Mouse (Mus musculus) embryonic facial prominence, embryonic 13.5 days (tissue): Measurements from ENCODE around the gene Ocm. TPM values are rescaled to one million over a fixed set of nuclear protein-coding genes. Genes with fewer than 3 reads are reported as not detected.

Source experiments
- ATAC-seq: fragments of 200-750 bp; cut with Nextera tagmentation; 2 replicates; pipeline ENCODE4 v1.8.0; 2017; ENCODE audit warnings: low read depth; ENCODE audit not compliant: insufficient number of reproducible peaks, insufficient read depth, low FRiP score, low TSS enrichment
- H3K27ac ChIP-seq: fragments of 300-500 bp; sonication (generic); 2 replicates; pipeline ENCODE4 v1.5.1; 2015; ENCODE audit warnings: moderate library complexity, mild to moderate bottlenecking, inconsistent platforms
- H3K27me3 ChIP-seq: fragments of 300-500 bp; sonication (generic); 2 replicates; pipeline ENCODE4 v1.6.1; 2015; ENCODE audit warnings: mild to moderate bottlenecking, inconsistent platforms
- H3K36me3 ChIP-seq: fragments of 300-500 bp; sonication (generic); 2 replicates; pipeline ENCODE4 v1.6.1; 2015; ENCODE audit warnings: mild to moderate bottlenecking, inconsistent platforms
- H3K4me1 ChIP-seq: fragments of 300-500 bp; sonication (generic); 2 replicates; pipeline ENCODE4 v1.6.1; 2015; ENCODE audit warnings: inconsistent platforms
- H3K4me2 ChIP-seq: fragments of 300-500 bp; sonication (generic); 2 replicates; pipeline ENCODE4 v1.6.1; 2015; ENCODE audit warnings: moderate library complexity, mild to moderate bottlenecking, inconsistent platforms
- H3K4me3 ChIP-seq: fragments of 300-500 bp; sonication (generic); 2 replicates; pipeline ENCODE4 v1.5.1; 2015; ENCODE audit warnings: mild to moderate bottlenecking, inconsistent platforms
- H3K9ac ChIP-seq: fragments of 300-500 bp; sonication (generic); 2 replicates; pipeline ENCODE4 v1.6.1; 2015; ENCODE audit warnings: mild to moderate bottlenecking, inconsistent platforms
- H3K9me3 ChIP-seq: fragments of 300-500 bp; sonication (generic); 2 replicates; pipeline ENCODE4 v1.6.1; 2016; ENCODE audit warnings: inconsistent platforms
- WGBS: fragments of 180-500 bp; shearing (Covaris S2); methylation state at CpG from one replicate; pipeline ENCODE4 v1.1.7; 2015; ENCODE audit warnings: mixed read lengths; 5-methylcytosine and 5-hydroxymethylcytosine counted together
- polyA plus RNA-seq: library from polyadenylated mRNA; unstranded; fragments of >200 nt; fragmentation: Nextera tagmentation; extraction: Ambion mirVana; gene quantifications from 2 replicates; pipeline ENCODE4 v1.2.1, GENCODE M21; 2015

Ocm gene
- polyA plus RNA-seq = 0.58 TPM in 1 of 2 replicates, not detected in the other

- Histone ChIP-seq H3K9ac (no peak within 1 kb of the TSS), H3K4me3 (no peak within 1 kb of the TSS), H3K4me2 (no peak within 1 kb of the TSS), H3K9me3 (no peaks in the 10 kb centered on the region), H3K27ac (no peak within 1 kb of the TSS), H3K36me3 (no peaks in the 10 kb centered on the region), H3K4me1 (no peaks in the 10 kb centered on the region), H3K27me3 (no peaks in the 10 kb centered on the region)
- 57% methylated on average over 11 of the region's 11 CpGs for WGBS
- ATAC-seq = no peak
Observed at GRCm38 (mm10) chr5:144026620-144027263, at the start of gene Ocm. Gene Ocm, minus strand, starts transcription at chr5:144026670.

GRCm38 (mm10) chr5:144071249-144071648 is 44.8 kb upstream of the Ocm start:
- no peaks in the 10 kb centered on the region for H3K36me3 ChIP-seq
- peaks cover 3% of the 10 kb centered on the region for H3K9me3 ChIP-seq
- H3K27me3 ChIP-seq = no peaks in the 10 kb centered on the region
- no peaks in the 10 kb centered on the region for H3K4me1 ChIP-seq
- no peak overlapping the region for H3K4me3 ChIP-seq
- H3K4me2 ChIP-seq = no peak overlapping the region
- no peak overlapping the region for H3K27ac ChIP-seq
- WGBS = 54% methylated on average over 1 of the region's 1 CpGs
- H3K9ac ChIP-seq = no peak overlapping the region
- no peak for ATAC-seq

DNA sequence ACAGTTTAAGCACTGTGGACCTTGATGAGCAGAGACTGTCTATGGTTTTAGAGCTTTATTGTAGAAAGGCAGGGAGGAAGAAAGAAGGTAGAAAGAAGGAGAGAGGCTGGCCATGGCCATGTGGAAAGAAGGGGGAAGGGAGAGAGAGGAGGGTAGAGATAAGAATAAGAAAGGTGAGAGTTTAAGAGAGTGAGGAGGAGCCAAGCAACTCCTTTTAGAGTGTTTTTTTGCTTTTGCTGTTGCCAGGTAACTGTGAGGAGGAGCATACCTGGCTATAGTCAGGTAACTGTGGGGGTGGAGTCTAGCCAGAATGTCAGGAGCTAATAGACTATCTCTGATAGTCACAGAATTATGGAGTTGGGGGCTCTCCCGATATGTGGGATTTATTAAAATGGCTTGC is 43.6 kb upstream of the Ocm start:
- H3K4me2 ChIP-seq = no peak overlapping the region
- H3K36me3 ChIP-seq = no peaks in the 10 kb centered on the region
- ATAC-seq = no peak
- no peaks in the 10 kb centered on the region for H3K27me3 ChIP-seq
- H3K27ac ChIP-seq = no peak overlapping the region
- 84% methylated on average over 1 of the region's 1 CpGs for WGBS
- no peaks in the 10 kb centered on the region for H3K4me1 ChIP-seq
- no peak overlapping the region for H3K4me3 ChIP-seq
- peaks cover 3% of the 10 kb centered on the region for H3K9me3 ChIP-seq
- no peak overlapping the region for H3K9ac ChIP-seq

DNA sequence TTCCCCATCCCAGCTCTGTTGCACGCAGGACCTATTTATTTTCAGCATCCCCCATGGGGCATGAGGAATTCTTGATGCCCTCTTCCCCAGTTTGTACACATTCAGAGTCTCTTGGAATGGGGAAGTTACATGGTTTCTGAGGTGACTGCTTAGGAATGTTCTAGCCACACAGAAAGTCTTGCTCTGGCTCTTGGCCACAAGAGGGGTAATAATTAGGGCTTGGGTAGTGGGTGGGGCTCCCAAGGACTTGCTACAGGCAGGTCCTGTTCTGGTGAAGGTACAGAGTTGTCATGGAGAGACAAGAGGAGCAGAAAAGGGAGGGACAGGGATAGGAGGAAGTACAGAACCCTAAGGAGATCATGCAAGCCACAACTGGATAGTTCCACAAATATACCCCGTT is 39.6 kb upstream of the Ocm start:
- H3K4me2 ChIP-seq = no peak overlapping the region
- no peaks in the 10 kb centered on the region for H3K36me3 ChIP-seq
- H3K9ac ChIP-seq = no peak overlapping the region
- peaks cover 3% of the 10 kb centered on the region for H3K9me3 ChIP-seq
- H3K27ac ChIP-seq = no peak overlapping the region
- 0 out of 2 replicates have a peak, but pooled peaks cover 2% of the 10 kb centered on the region for H3K27me3 ChIP-seq
- 89% methylated on average over 2 of the region's 2 CpGs for WGBS
- no peaks in the 10 kb centered on the region for H3K4me1 ChIP-seq
- H3K4me3 ChIP-seq = no peak overlapping the region
- no peak for ATAC-seq

DNA sequence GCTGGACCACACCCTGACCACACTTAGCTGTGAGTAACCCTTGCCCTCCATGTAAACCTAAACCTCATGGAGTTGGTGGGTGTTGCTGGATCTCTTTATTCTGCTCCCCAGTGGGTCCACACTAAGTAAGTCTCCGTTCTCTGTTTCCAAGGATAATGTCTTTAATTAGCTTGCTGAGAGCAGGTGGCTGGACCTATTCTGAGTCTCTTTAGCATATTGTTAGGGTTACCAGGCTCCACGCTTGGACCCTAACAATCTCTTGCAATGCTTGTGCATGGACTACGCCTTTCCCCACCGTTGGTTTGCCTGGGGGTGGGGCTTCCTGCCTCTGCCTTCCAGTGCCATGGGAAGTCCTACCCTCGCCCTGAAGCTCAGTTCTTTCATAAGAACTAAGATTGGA is 37.6 kb upstream of the Ocm start:
- Histone ChIP-seq H3K27ac (no peak overlapping the region), H3K4me1 (no peaks in the 10 kb centered on the region), H3K9me3 (peaks cover 3% of the 10 kb centered on the region), H3K4me3 (no peak overlapping the region), H3K9ac (no peak overlapping the region), H3K4me2 (no peak overlapping the region), H3K36me3 (no peaks in the 10 kb centered on the region), H3K27me3 (0 out of 2 replicates have a peak, but pooled peaks cover 2% of the 10 kb centered on the region)
- no peak for ATAC-seq
- 70% methylated on average over 5 of the region's 5 CpGs for WGBS

DNA sequence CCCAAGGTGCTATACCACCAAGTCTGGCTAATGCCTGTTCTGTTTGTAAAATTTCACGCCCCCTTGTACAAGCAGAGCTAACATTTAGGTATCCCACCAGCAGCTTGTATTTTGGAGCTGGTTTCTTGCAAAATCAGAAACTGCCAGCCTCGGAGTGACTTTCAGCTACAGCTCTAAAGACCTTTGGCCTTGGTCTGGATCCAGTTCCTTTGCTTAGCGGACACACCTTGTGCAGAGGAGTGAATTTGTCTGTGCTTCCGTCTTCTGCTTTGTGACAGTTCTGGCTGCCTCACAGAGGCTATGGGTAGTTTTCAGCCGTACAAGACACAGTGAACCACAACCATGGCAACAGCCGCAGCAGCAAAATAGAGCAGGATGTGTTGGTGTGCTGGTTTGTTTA is 27.9 kb upstream of the Ocm start:
- Histone ChIP-seq H3K27ac (no peak overlapping the region), H3K4me1 (no peaks in the 10 kb centered on the region), H3K4me3 (no peak overlapping the region), H3K9ac (no peak overlapping the region), H3K36me3 (no peaks in the 10 kb centered on the region), H3K9me3 (no peaks in the 10 kb centered on the region), H3K4me2 (no peak overlapping the region), H3K27me3 (no peaks in the 10 kb centered on the region)
- no peak for ATAC-seq
- WGBS = 92% methylated on average over 6 of the region's 6 CpGs

- Histone ChIP-seq H3K4me2 (no peak overlapping the region), H3K9ac (no peak overlapping the region), H3K4me3 (no peak overlapping the region), H3K9me3 (no peaks in the 10 kb centered on the region), H3K4me1 (no peaks in the 10 kb centered on the region), H3K36me3 (no peaks in the 10 kb centered on the region), H3K27me3 (no peaks in the 10 kb centered on the region), H3K27ac (no peak overlapping the region)
- WGBS = 58% methylated on average over 3 of the region's 3 CpGs
- no peak for ATAC-seq
Observed at GRCm38 (mm10) chr5:144053450-144053849, 27.0 kb upstream of the Ocm start.

DNA sequence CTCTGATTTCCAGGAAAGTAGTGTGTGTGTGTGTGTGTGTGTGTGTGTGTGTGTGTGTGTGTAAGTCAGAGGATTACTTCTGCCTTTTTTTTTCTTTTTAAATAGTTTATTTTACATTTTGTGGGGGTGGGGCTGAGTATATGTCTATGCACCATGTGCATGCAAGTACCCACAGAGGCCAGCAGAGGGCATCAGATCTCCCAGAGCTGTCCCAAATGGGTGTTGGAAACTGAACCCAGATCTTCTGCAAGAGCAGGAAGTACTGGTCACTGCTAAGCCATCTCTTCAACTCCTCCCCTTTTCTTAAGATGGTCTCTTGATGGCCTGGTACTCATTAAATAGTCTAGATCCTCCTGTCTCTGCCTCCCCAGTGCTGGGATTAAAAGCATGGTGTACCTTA is 24.8 kb upstream of the Ocm start:
- no peak overlapping the region for H3K4me3 ChIP-seq
- no peak overlapping the region for H3K9ac ChIP-seq
- H3K4me1 ChIP-seq = no peaks in the 10 kb centered on the region
- H3K27me3 ChIP-seq = no peaks in the 10 kb centered on the region
- no peak overlapping the region for H3K4me2 ChIP-seq
- ATAC-seq = no peak
- no peaks in the 10 kb centered on the region for H3K9me3 ChIP-seq
- H3K27ac ChIP-seq = no peak overlapping the region
- no peaks in the 10 kb centered on the region for H3K36me3 ChIP-seq

DNA sequence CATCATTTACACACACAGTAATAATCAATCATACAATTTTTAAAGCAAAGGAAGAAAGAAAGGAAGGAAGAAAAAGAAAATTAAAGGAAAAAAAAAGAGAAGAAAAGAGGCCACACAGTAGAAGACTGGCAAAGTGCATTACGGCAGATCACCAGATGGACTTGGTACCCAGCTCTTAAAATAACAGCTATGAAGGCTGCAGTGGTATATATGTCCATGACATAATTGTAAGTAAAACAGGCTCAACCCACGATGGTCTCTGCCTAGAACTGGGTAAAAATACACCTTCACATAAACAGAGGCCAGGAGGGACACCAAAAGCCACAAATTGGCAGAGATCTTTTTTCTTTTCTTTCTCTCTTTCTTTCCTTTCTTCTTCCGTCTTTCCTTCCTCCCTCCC is 23.4 kb upstream of the Ocm start:
- Histone ChIP-seq H3K27me3 (no peaks in the 10 kb centered on the region), H3K27ac (no peak overlapping the region), H3K9me3 (no peaks in the 10 kb centered on the region), H3K36me3 (no peaks in the 10 kb centered on the region), H3K9ac (no peak overlapping the region), H3K4me2 (no peak overlapping the region), H3K4me1 (no peaks in the 10 kb centered on the region), H3K4me3 (no peak overlapping the region)
- no peak for ATAC-seq
- 74% methylated on average over 3 of the region's 3 CpGs for WGBS

DNA sequence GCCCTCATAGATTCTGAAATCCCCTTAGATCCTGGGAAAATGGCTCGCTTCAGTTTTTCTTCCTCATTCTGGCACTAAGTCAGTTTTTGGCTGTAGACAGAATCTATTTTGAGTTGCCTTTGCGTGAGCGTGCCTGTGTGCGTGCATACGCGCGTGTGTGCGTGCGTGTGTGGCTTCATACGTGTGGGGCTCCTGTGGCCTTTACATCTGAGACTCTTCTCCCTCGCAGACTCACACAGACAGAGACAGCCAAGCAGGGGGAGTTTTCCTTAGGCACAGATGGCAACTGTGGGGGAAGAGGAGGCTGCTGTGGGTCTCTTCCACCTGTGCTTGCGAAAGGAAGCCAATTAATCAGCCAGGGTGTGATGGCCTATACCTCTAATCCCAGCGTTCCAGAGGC is 20.9 kb upstream of the Ocm start:
- 58% methylated on average over 13 of the region's 13 CpGs for WGBS
- ATAC-seq = no peak
- no peaks in the 10 kb centered on the region for H3K4me1 ChIP-seq
- no peak overlapping the region for H3K27ac ChIP-seq
- H3K4me2 ChIP-seq = no peak overlapping the region
- no peak overlapping the region for H3K4me3 ChIP-seq
- no peaks in the 10 kb centered on the region for H3K9me3 ChIP-seq
- H3K9ac ChIP-seq = no peak overlapping the region; the same call in 1 of the 2 replicates
- no peaks in the 10 kb centered on the region for H3K27me3 ChIP-seq
- no peaks in the 10 kb centered on the region for H3K36me3 ChIP-seq

DNA sequence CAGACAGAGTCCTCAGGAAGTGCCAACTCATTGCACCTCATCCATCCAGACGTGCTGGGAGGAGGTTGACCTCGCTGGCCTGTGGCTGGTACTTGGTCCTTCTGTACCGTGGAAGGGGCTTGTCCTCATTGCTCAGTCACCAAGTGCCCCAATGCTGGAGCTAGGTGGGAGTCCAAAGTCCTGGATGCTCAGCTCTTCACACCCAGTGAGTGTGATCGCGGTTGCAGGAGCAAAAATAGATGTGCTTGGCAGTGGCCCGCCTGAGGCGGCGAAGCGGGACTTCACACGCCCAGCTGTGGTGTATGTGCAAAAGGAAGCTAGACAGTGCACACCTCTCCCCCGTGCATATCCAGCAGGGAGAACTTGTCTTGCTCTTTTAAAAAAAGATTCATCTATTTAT is 16.7 kb upstream of the Ocm start:
- Histone ChIP-seq H3K27ac (no peak overlapping the region), H3K4me1 (no peaks in the 10 kb centered on the region), H3K36me3 (no peaks in the 10 kb centered on the region), H3K9ac (no peak overlapping the region), H3K9me3 (no peaks in the 10 kb centered on the region), H3K27me3 (no peaks in the 10 kb centered on the region), H3K4me2 (no peak overlapping the region), H3K4me3 (no peak overlapping the region)
- WGBS = 91% methylated on average over 11 of the region's 11 CpGs
- no peak for ATAC-seq

GRCm38 (mm10) chr5:144040720-144041364 is 14.4 kb upstream of the Ocm start:
- 40% methylated on average over 11 of the region's 11 CpGs for WGBS

More at GRCm38 (mm10) chr5:144040720-144041364, 14.4 kb upstream of the Ocm start:
- no peaks in the 10 kb centered on the region for H3K9me3 ChIP-seq
- no peaks in the 10 kb centered on the region for H3K4me1 ChIP-seq
- no peak for ATAC-seq
- H3K27ac ChIP-seq = no peak overlapping the region
- 0 out of 2 replicates have a peak overlapping the region, but pooled peaks have one; percentile 32 for H3K9ac ChIP-seq
- H3K4me2 ChIP-seq = peak overlapping the region; percentile 37
- no peaks in the 10 kb centered on the region for H3K27me3 ChIP-seq
- no peak overlapping the region for H3K4me3 ChIP-seq
- H3K36me3 ChIP-seq = no peaks in the 10 kb centered on the region
